Mouse (Mus musculus): ENCODE data around the gene March11. TPM values are rescaled to one million over a fixed set of nuclear protein-coding genes. Genes with fewer than 3 reads are reported as not detected.

The March11 gene
- polyA plus RNA-seq, 1 experiment from 2014 or later, result 1.9 TPM

DNA sequence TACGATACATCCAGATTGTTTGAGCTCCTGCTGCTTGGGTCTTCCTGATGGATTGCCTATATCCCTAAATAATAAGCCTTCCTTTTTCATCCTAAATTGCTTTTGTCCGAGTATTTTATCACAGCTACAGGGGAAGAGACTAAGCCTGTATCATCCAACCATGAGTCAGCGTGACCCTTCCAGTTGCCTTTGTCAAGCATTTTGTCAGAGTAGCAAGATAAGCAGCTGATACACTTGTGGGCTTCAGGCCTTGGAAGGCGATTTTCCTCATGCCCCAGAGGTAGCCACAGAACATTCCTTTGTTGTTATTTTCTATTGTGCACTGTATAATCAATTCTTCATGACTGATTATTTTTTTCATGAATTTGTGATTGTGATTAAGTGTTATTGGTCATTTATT is 14.0 kb downstream of the March11 start:
- Histone ChIP-seq H3K4me2 (replicated peaks) (no peak overlapping the region), H3K4me3 (no peak overlapping the region), H3K36me3 (no peaks in the 10 kb centered on the region), H3K4me1 (no peaks in the 10 kb centered on the region), H3K27me3 (no peaks in the 10 kb centered on the region), H3K9ac (replicated peaks) (no peak overlapping the region), H3K27ac (replicated peaks) (no peak overlapping the region), H3K9me3 (no peaks in the 10 kb centered on the region)
- ATAC-seq (ENCODE audit: low FRiP score, low read depth), result no peak
- WGBS, result 70% methylated on average over 4 of the region's 4 CpGs

DNA sequence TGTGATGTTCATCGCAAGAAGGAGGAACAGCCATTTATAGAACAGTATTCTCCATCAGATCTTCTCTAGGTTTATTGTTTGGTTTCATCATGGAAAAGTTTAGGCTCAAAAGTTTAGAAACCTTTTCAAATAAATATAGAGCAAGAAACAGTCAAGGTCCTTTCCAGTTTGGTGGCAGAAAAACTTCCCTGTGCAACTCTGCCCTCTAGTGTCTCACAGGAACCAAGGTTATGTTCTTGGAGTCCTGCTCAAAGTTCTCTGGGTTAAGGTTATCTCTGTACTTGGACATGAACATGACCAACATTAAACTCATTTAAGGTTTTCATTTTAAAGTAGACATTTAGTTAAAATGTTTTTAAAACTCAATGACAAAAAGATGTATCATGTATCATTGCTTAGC is 18.3 kb downstream of the March11 start:
- no peaks in the 10 kb centered on the region for H3K36me3 ChIP-seq
- H3K27me3 ChIP-seq, result no peaks in the 10 kb centered on the region
- WGBS, result 85% methylated on average over 1 of the region's 1 CpGs
- H3K4me1 ChIP-seq, result no peaks in the 10 kb centered on the region
- H3K4me2 ChIP-seq (replicated peaks), result no peak overlapping the region
- H3K4me3 ChIP-seq, result no peak overlapping the region
- H3K9me3 ChIP-seq, result no peaks in the 10 kb centered on the region
- ATAC-seq (ENCODE audit: low FRiP score, low read depth), result no peak
- H3K9ac ChIP-seq (replicated peaks), result no peak overlapping the region
- no peak overlapping the region for H3K27ac ChIP-seq (replicated peaks)

DNA sequence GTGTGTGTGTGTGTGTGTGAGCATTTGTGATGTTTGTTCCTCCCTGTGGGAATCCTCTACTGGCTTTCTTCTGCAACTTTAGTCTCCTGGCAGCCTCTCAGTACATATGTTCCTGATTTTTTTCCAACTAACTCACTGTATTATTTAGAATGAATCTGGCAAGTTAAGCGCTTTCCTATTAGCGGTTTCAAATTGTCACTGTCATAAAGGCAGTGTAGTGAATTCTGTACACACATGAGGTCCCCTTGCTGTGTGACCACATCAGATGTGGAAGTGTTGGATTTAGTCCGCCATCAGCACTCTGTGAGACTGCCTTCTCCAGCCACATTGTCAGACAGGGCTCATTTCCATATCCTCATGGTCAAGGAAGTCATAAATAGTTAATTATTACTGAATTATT is 26.9 kb downstream of the March11 start:
- no peak for ATAC-seq (ENCODE audit: low FRiP score, low read depth)
- Histone ChIP-seq H3K27ac (replicated peaks) (no peak overlapping the region), H3K9ac (replicated peaks) (no peak overlapping the region), H3K27me3 (no peaks in the 10 kb centered on the region), H3K9me3 (no peaks in the 10 kb centered on the region), H3K4me1 (no peaks in the 10 kb centered on the region), H3K36me3 (no peaks in the 10 kb centered on the region), H3K4me2 (replicated peaks) (no peak overlapping the region), H3K4me3 (no peak overlapping the region)
- WGBS, result 87% methylated on average over 3 of the region's 3 CpGs

DNA sequence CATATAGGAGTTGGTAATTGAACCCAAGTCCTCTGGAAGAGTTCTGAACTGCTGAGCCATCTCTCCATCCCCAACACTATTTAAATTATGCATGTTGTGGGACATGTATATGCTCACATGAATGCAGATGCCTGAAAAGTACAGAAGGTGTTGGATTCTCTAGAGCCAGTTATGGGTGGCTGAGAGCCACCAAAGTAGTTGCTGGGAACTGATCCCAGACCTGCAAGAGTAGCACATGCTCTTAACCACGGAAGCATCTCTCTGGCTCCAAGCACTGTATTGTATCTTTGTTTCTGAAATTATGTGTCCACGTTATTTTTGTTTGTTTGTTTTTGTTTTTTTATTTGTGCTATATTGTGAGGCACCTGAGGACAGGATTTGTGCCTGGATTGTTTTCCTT is 28.9 kb downstream of the March11 start:
- whole genome bisulfite sequencing, result 93% methylated on average over 2 of the region's 2 CpGs
- Histone ChIP-seq H3K9me3 (no peaks in the 10 kb centered on the region), H3K9ac (replicated peaks) (no peak overlapping the region), H3K4me2 (replicated peaks) (no peak overlapping the region), H3K27ac (replicated peaks) (no peak overlapping the region), H3K27me3 (no peaks in the 10 kb centered on the region), H3K36me3 (no peaks in the 10 kb centered on the region), H3K4me3 (no peak overlapping the region), H3K4me1 (no peaks in the 10 kb centered on the region)
- no peak for ATAC-seq (ENCODE audit: low FRiP score, low read depth)

DNA sequence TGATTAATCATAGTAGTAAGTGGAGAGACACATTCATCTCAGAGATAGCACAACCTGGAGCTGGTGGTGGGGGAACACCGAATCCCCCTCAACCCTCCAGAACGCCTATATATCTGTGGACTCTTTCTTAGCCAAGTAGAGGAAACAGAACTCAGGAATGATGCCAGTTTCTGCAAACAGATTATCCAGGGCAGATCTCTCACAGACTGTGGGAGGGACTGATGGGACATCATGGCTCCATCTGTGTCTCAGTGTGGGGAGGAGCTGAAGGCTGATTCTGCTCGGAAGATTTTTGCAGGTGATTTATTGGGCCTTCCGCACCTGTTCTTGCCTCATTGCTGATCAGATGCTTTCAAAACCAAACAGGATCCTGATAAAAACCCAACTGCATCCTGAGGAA is 29.5 kb downstream of the March11 start:
- Histone ChIP-seq H3K4me3 (no peak overlapping the region), H3K36me3 (no peaks in the 10 kb centered on the region), H3K4me2 (replicated peaks) (no peak overlapping the region), H3K27ac (replicated peaks) (no peak overlapping the region), H3K9me3 (no peaks in the 10 kb centered on the region), H3K27me3 (no peaks in the 10 kb centered on the region), H3K4me1 (no peaks in the 10 kb centered on the region), H3K9ac (replicated peaks) (no peak overlapping the region)
- ATAC-seq (ENCODE audit: low FRiP score, low read depth), result no peak
- 92% methylated on average over 4 of the region's 4 CpGs for WGBS

DNA sequence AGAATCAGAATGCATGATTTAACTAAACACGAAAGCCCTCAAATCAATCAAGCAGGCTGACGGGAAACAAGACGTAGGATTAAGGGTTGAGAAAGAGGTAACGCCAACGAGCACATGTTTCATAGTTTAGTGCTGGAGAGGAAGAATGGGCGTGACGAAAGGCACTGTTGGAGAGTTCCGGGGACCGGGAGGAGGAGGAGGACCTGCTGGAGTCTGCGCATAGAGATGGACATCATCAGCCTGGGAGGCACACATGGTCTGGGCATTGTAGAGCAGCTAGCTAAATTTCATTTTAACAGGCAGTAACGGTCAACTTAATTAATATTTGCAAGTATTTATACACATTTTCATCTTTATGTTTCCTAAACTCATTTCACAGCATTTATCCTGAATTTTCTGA is 31.6 kb downstream of the March11 start:
- H3K4me2 ChIP-seq (replicated peaks), result no peak overlapping the region
- H3K4me1 ChIP-seq, result no peaks in the 10 kb centered on the region
- no peak overlapping the region for H3K27ac ChIP-seq (replicated peaks)
- no peaks in the 10 kb centered on the region for H3K9me3 ChIP-seq
- H3K9ac ChIP-seq (replicated peaks), result no peak overlapping the region
- no peak overlapping the region for H3K4me3 ChIP-seq
- no peak for ATAC-seq (ENCODE audit: low FRiP score, low read depth)
- WGBS, result 71% methylated on average over 11 of the region's 11 CpGs
- no peaks in the 10 kb centered on the region for H3K36me3 ChIP-seq
- no peaks in the 10 kb centered on the region for H3K27me3 ChIP-seq

DNA sequence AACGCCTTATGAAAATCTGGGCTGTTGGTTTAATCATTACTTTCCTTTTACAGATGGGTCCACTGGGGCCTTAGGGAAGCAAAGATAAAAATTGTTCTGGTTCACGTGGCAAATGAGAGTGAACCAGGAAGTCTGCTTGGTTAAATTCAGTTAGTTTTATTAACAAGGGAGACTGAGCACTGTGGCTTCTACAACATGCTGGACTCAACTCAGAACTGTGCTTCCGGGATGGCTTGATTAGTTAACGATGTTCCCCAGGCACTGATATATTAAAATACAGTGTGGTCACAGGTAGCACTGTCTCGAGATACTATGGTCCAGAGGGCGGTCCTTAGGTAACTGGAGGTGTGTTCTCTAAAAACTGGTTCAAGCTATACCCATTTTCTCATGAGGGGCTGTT is 32.1 kb downstream of the March11 start:
- Histone ChIP-seq H3K9ac (replicated peaks) (no peak overlapping the region), H3K4me1 (no peaks in the 10 kb centered on the region), H3K27ac (replicated peaks) (no peak overlapping the region), H3K4me3 (no peak overlapping the region), H3K27me3 (no peaks in the 10 kb centered on the region), H3K4me2 (replicated peaks) (no peak overlapping the region), H3K36me3 (no peaks in the 10 kb centered on the region), H3K9me3 (no peaks in the 10 kb centered on the region)
- ATAC-seq (ENCODE audit: low FRiP score, low read depth), result no peak
- 91% methylated on average over 6 of the region's 6 CpGs for WGBS

DNA sequence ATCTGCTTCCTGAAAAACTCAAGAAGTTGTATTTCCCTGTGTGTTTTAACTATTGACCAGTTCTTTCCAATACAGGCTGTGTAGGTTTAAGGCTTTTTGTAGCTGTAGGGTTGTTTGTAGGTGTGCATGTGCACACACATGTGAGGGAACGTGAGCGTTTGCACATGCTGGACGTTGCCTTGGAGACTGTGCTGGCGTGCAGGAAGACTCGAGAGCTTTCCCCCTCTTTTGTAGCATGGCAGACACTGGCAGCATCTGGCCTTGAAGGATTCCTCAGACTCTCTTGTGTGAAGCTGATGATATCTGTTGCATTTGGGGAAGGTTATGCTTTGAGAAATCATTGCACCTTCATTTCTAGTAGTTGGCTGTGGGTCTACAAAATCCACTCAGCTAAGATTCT is 35.5 kb downstream of the March11 start:
- ATAC-seq (ENCODE audit: low FRiP score, low read depth), result no peak
- WGBS, result 85% methylated on average over 5 of the region's 5 CpGs
- Histone ChIP-seq H3K4me2 (replicated peaks) (no peak overlapping the region), H3K27ac (replicated peaks) (no peak overlapping the region), H3K4me3 (no peak overlapping the region), H3K9me3 (no peaks in the 10 kb centered on the region), H3K36me3 (no peaks in the 10 kb centered on the region), H3K27me3 (no peaks in the 10 kb centered on the region), H3K9ac (replicated peaks) (no peak overlapping the region), H3K4me1 (no peaks in the 10 kb centered on the region)

DNA sequence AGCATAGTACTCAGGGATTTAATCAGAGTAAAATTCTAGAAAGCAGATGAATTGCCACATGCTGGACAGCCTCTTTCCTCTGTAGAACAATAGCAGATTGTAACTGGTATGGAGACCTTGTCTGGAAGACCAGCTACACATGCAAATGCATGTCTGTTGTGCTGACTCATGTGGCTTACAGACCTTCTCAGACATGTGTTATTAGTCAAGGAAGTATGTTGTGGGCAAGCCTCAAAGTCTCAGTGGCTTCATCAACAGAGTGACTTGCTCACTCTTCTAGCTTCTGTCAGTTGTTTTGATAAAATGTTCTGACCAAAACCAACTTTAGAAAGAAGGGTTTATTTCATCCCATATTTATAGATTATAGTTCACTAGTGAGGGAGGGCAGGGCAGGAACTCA is 44.8 kb downstream of the March11 start:
- Histone ChIP-seq H3K27ac (replicated peaks) (no peak overlapping the region), H3K4me2 (replicated peaks) (no peak overlapping the region), H3K9ac (replicated peaks) (no peak overlapping the region), H3K9me3 (no peaks in the 10 kb centered on the region), H3K4me1 (no peaks in the 10 kb centered on the region), H3K27me3 (no peaks in the 10 kb centered on the region), H3K36me3 (no peaks in the 10 kb centered on the region), H3K4me3 (no peak overlapping the region)
- ATAC-seq (ENCODE audit: low FRiP score, low read depth), result no peak

DNA sequence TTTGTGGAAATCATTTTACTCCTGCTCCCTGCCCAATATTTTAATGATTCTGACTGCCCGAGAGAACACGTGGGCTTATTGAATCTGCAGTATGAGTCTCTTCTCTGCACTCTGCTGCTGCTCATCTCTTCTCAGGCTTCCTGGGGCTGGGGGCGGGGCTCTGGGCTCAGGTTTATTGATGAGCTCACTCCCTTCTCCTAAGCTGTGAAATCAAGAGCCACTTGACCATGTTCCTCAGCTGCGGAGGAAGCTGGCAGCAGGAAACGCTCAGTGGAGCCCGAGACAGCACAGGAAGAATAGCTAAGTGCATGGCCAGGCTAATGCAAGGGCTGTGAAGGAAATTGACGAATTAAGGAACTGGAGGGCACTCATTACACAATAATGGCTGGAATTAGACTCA is 56.5 kb downstream of the March11 start:
- Histone ChIP-seq H3K4me2 (replicated peaks) (no peak overlapping the region), H3K4me3 (no peak overlapping the region), H3K27me3 (no peaks in the 10 kb centered on the region), H3K9me3 (no peaks in the 10 kb centered on the region), H3K9ac (replicated peaks) (no peak overlapping the region), H3K27ac (replicated peaks) (no peak overlapping the region), H3K36me3 (no peaks in the 10 kb centered on the region), H3K4me1 (0 out of 2 replicates have a peak, but pooled peaks cover 3% of the 10 kb centered on the region)
- ATAC-seq (ENCODE audit: low FRiP score, low read depth), result peak; percentile 86
- 19% methylated on average over 7 of the region's 7 CpGs for WGBS

DNA sequence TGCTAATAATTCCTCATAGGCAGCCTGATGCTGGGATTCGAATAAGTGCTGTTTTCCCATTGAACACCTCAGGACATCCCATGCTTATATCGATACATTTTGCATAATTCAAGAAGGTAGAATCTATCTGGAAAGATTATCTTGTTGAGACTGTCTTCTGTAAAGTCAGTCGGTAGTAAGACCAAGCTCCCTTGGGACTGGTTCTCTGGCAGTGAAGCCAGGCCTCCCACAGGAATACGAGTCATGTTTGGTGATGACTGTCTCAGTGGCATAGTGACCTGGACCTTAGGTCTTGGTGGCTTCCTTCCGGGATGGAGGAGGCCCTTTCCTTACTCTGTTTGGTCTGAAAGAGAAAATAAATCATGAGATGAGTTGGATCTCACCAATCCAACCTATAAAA is 57.7 kb downstream of the March11 start:
- Histone ChIP-seq H3K27me3 (no peaks in the 10 kb centered on the region), H3K9me3 (no peaks in the 10 kb centered on the region), H3K9ac (replicated peaks) (no peak overlapping the region), H3K27ac (replicated peaks) (no peak overlapping the region), H3K4me1 (0 out of 2 replicates have a peak, but pooled peaks cover 3% of the 10 kb centered on the region), H3K4me3 (no peak overlapping the region), H3K4me2 (replicated peaks) (no peak overlapping the region), H3K36me3 (no peaks in the 10 kb centered on the region)
- WGBS, result 88% methylated on average over 5 of the region's 5 CpGs
- no peak for ATAC-seq (ENCODE audit: low FRiP score, low read depth)

DNA sequence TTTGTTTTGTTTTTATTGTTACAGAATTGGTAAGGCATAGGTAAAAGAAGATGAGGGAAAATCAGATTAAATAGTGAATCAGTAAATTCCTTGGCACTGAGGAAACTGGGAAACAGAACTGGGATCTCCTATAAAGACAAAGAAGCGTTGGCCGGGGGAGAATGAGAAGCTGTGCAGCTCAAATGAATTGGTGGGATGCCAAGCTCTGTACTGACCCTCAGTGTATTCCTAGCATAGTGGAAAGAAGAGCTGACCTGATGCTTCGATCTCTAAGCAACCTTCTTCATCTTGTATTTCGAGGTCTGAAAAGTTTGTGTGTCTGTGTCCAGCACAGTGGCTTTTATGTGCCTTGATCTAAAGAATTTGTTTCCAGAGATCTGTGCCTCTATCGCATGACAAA is 64.9 kb downstream of the March11 start:
- Histone ChIP-seq H3K4me3 (no peak overlapping the region), H3K27me3 (no peaks in the 10 kb centered on the region), H3K36me3 (no peaks in the 10 kb centered on the region), H3K9me3 (no peaks in the 10 kb centered on the region), H3K9ac (replicated peaks) (no peak overlapping the region), H3K4me2 (replicated peaks) (no peak overlapping the region), H3K4me1 (no peaks in the 10 kb centered on the region), H3K27ac (replicated peaks) (no peak overlapping the region)
- WGBS, result 89% methylated on average over 5 of the region's 5 CpGs
- ATAC-seq (ENCODE audit: low FRiP score, low read depth), result no peak

DNA sequence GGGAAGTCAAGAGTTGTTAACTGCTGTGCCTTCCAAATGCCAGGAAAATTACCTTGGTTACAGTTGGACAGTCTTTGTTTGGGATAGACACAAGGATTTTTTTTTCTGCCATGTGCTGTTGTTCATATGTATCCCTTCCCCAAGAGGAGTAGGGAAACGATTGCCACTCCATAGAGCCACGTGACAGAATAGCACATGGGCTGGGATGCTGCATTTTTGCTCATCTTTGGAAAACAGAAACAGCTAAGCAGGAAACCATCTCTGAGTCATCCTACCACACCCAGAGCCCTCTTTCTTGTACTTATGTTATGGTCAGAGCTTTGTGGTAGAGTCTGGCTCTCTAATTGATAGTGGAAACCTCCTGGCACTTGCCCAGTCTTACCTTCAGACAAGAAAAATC is 65.4 kb downstream of the March11 start:
- H3K9me3 ChIP-seq, result no peaks in the 10 kb centered on the region
- no peaks in the 10 kb centered on the region for H3K4me1 ChIP-seq
- H3K9ac ChIP-seq (replicated peaks), result no peak overlapping the region
- no peak overlapping the region for H3K4me2 ChIP-seq (replicated peaks)
- no peak overlapping the region for H3K4me3 ChIP-seq
- no peak for ATAC-seq (ENCODE audit: low FRiP score, low read depth)
- H3K36me3 ChIP-seq, result no peaks in the 10 kb centered on the region
- no peak overlapping the region for H3K27ac ChIP-seq (replicated peaks)
- no peaks in the 10 kb centered on the region for H3K27me3 ChIP-seq
- 78% methylated on average over 2 of the region's 2 CpGs for WGBS

Data from midbrain, embryonic 12.5 days (tissue).